Mouse (Mus musculus) limb, embryonic 14.5 days (tissue): ENCODE measurements at regions not wholly inside any gene's neighbourhood (a gene's known extent, or its start where the extent isn't known, plus 50 kb on each side); places are given as distances from the start of the nearest gene placed in this dataset.

Experiments
- ATAC-seq: fragments of 200-750 bp; cut with Nextera tagmentation; 2 replicates; pipeline ENCODE4 v1.8.0; 2017; ENCODE audit warnings: low read depth, moderate number of reproducible peaks, moderate TSS enrichment; ENCODE audit not compliant: low FRiP score
- DNase-seq: peaks from one replicate; pipeline ENCODE4 v3.0.0-alpha.2; 2015; ENCODE audit warnings: low spot score
- H3K27ac ChIP-seq: fragments of 300-500 bp; sonication (generic); replicated peaks from 2 replicates; pipeline ENCODE4 v1.5.1; 2014; ENCODE audit warnings: low read depth, mild to moderate bottlenecking, low read length, moderate library complexity, mixed read lengths
- H3K27me3 ChIP-seq: fragments of 300-500 bp; sonication (generic); 2 replicates; pipeline ENCODE4 v1.6.1; 2014; ENCODE audit warnings: low read length, mixed read lengths; ENCODE audit not compliant: control insufficient read depth, insufficient read depth
- H3K36me3 ChIP-seq: fragments of 300-500 bp; sonication (generic); 2 replicates; pipeline ENCODE4 v1.6.1; 2014; ENCODE audit warnings: mild to moderate bottlenecking, low read length, moderate library complexity, mixed read lengths; ENCODE audit not compliant: control insufficient read depth, insufficient read depth
- H3K4me1 ChIP-seq: fragments of 300-500 bp; sonication (generic); 2 replicates; pipeline ENCODE4 v1.6.1; 2014; ENCODE audit warnings: antibody characterized with exemption, low read length, mixed read lengths; ENCODE audit not compliant: control insufficient read depth, insufficient read depth
- H3K4me2 ChIP-seq: fragments of 300-500 bp; sonication (generic); replicated peaks from 2 replicates; pipeline ENCODE4 v1.6.1; 2014; ENCODE audit warnings: low read depth, mild to moderate bottlenecking, low read length, moderate library complexity; ENCODE audit not compliant: severe bottlenecking
- H3K4me3 ChIP-seq: fragments of 300-500 bp; sonication (generic); replicated peaks from 2 replicates; pipeline ENCODE4 v1.5.1; 2014; ENCODE audit warnings: low read length
- H3K9ac ChIP-seq: fragments of 300-500 bp; sonication (generic); 2 replicates; pipeline ENCODE4 v1.6.1; 2014; ENCODE audit warnings: mild to moderate bottlenecking, low read depth, low read length, moderate library complexity; ENCODE audit not compliant: severe bottlenecking
- H3K9me3 ChIP-seq: fragments of 300-500 bp; sonication (generic); 2 replicates; pipeline ENCODE4 v1.6.1; 2016; ENCODE audit warnings: low read length; ENCODE audit not compliant: control insufficient read depth
- POLR2A ChIP-seq: fragments of 200-500 bp; IDR thresholded peaks from 2 replicates; pipeline ENCODE4 v1.8.0; 2012; ENCODE audit warnings: inconsistent platforms, mild to moderate bottlenecking, moderate library complexity, borderline replicate concordance; ENCODE audit not compliant: insufficient read depth, insufficient read length; ENCODE audit errors: extremely low read depth
- WGBS: fragments of 180-500 bp; shearing (Covaris S2); extraction: QIAGEN DNeasy Blood & Tissue Kit; methylation state at CpG from one replicate; pipeline ENCODE4 v1.1.7; 2014; 5-methylcytosine and 5-hydroxymethylcytosine counted together

DNA sequence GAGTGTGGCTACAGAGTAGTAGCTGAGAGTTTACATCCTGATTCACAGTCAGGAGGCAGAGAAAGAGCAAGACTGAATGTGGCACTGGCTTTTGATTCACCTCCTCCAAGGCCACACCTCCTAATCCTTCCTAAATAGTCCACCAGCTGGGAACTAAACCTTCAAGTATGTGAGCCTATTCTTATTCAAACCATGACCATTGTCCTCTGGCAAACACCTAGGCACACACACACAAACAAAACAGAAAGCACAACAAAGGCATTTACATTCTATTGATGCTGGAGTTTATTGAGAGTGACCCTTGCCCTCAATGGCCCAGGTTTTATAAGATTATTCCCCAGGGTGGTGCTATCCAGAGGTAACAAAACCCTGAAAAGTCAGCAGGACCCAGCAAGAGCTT is 235.4 kb upstream of the Dynlrb2 start:
- Histone ChIP-seq H3K27ac (no peak overlapping the region), H3K27me3 (no peaks in the 10 kb centered on the region), H3K4me2 (no peak overlapping the region), H3K36me3 (no peaks in the 10 kb centered on the region), H3K4me1 (no peaks in the 10 kb centered on the region), H3K9ac (no peak overlapping the region), H3K4me3 (no peak overlapping the region), H3K9me3 (no peaks in the 10 kb centered on the region)
- no peak for TF ChIP-seq POLR2A
- DNase-seq = no peak
- no peak for ATAC-seq

DNA sequence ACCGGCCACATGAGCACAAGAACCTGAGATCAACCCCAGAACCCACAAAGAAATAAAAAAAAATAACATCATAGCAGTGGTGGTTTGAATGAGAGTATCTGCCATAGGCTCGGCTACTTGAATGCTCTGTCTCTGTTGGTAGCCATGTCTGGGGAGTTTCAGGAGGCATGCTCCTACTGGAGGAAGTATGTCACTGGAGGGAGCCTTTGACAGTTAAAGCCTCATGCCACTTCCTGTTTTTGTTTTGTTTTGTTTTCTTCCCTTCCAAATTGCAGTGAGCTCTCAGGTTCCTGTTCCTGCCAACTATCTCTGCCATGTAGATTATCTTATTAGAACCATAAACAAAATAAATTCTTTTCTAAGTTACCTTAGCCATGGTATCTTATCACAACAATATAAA is 236.1 kb upstream of the Dynlrb2 start:
- Histone ChIP-seq H3K9ac (no peak overlapping the region), H3K4me3 (no peak overlapping the region), H3K27ac (no peak overlapping the region), H3K27me3 (no peaks in the 10 kb centered on the region), H3K4me1 (no peaks in the 10 kb centered on the region), H3K9me3 (no peaks in the 10 kb centered on the region), H3K36me3 (no peaks in the 10 kb centered on the region), H3K4me2 (no peak overlapping the region)
- 82% methylated on average over 2 of the region's 2 CpGs for WGBS
- ATAC-seq (no peak), DNase-seq (no peak)
- no peak for TF ChIP-seq POLR2A

DNA sequence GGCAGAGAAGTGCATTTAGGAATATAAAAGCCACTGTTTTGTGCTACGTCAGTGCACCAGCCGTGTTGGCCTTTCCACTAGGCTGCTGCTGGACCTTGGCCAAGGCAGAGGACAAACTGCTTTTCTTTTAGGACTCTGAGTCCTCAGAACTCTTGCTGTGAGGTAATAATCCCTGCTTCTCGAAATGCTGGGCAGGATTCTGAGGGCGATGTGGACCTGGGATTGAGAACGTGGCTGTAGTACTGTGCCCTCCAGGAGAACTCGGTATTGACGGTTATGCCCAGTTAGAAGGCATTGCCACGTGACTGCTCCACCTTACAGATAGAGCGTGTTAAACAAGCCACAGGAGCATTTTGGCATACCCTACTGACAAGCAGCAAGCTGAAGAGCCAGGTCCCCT is 236.6 kb upstream of the Dynlrb2 start:
- WGBS = 64% methylated on average over 9 of the region's 9 CpGs
- no peak overlapping the region for H3K4me2 ChIP-seq

DNA sequence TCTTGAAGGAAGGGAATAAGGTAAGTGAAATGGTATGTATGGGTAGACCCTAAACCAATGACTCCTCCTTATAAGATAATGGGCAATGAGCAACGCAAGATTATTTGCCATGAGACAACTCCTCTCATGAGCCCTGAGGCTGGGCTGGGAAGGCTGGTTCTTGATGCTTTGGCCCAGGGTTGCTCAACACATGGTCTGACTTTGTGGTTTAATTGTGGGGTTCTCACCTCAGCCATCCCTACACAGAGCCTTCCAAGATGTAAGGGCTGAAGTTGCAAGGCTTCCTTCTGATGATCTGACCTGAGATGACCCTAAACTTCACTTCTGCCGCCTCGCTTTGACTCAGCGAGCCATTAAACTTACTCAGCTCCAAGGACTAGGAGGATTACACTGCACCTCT is 237.8 kb upstream of the Dynlrb2 start:
- Histone ChIP-seq H3K4me1 (no peaks in the 10 kb centered on the region), H3K27me3 (no peaks in the 10 kb centered on the region), H3K9ac (no peak overlapping the region), H3K9me3 (no peaks in the 10 kb centered on the region), H3K36me3 (no peaks in the 10 kb centered on the region), H3K4me2 (no peak overlapping the region), H3K27ac (no peak overlapping the region), H3K4me3 (no peak overlapping the region)
- no peak for DNase-seq
- 79% methylated on average over 4 of the region's 4 CpGs for WGBS
- no peak for ATAC-seq
- no peak for TF ChIP-seq POLR2A

More for the DNA sequence above, 236.6 kb upstream of the Dynlrb2 start:
- Histone ChIP-seq H3K27me3 (no peaks in the 10 kb centered on the region), H3K9ac (no peak overlapping the region), H3K9me3 (no peaks in the 10 kb centered on the region), H3K36me3 (no peaks in the 10 kb centered on the region), H3K27ac (no peak overlapping the region), H3K4me3 (no peak overlapping the region), H3K4me1 (no peaks in the 10 kb centered on the region)
- ATAC-seq (no peak), DNase-seq (peak; percentile 31)
- no peak for TF ChIP-seq POLR2A

DNA sequence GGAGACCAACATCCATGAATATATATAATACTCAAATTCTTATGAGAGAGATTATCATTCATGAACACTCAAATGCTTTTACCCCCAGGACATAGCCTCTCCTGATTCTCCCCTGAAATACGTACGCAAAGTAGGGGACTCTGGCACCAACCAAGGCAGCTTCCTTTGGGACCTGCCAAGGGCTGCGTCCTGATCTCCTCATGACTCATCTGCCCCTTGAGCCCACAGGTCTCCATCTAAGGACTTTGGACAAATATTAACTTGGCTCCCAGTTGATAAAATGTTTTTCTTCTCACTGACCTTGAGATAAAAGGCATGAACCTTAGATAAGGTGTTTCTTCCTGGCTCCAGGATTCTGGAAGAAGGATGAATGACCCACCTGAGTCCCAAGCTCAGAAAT is 239.2 kb upstream of the Dynlrb2 start:
- no peaks in the 10 kb centered on the region for H3K27me3 ChIP-seq
- WGBS = 100% methylated on average over 3 of the region's 3 CpGs
- peaks cover 3% of the 10 kb centered on the region; the same call in 1 of the 2 replicates for H3K4me1 ChIP-seq
- no peak overlapping the region for H3K4me3 ChIP-seq
- no peak overlapping the region for H3K4me2 ChIP-seq
- no peaks in the 10 kb centered on the region for H3K9me3 ChIP-seq
- DNase-seq (no peak), ATAC-seq (no peak)
- H3K9ac ChIP-seq = no peak overlapping the region
- H3K36me3 ChIP-seq = no peaks in the 10 kb centered on the region
- no peak overlapping the region for H3K27ac ChIP-seq
- TF ChIP-seq POLR2A = no peak

DNA sequence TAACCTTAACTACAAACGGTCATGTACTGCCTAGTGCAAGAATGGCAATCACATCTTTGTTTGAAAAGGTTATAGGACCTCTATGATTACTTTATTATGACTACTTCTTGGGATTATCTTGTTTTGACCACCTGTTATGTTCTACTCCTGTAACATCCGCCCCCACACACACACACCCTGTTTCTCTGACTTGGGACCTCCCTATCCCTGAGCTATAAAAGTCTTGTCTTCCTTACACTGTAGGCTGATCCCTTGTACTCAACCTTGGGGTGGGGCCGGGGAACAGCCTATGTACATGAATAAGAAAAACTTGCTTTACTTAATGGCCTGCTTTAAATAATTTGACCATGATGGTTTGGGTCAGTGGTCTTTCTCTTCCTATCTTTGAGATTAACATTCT is 240.7 kb upstream of the Dynlrb2 start:
- H3K9me3 ChIP-seq = no peaks in the 10 kb centered on the region
- H3K4me2 ChIP-seq = no peak overlapping the region
- 85% methylated on average over 3 of the region's 3 CpGs for WGBS
- ATAC-seq (no peak), DNase-seq (no peak)
- H3K4me1 ChIP-seq = peaks cover 3% of the 10 kb centered on the region; the same call in 1 of the 2 replicates
- H3K9ac ChIP-seq = no peak overlapping the region
- no peak for TF ChIP-seq POLR2A
- no peak overlapping the region for H3K4me3 ChIP-seq
- no peaks in the 10 kb centered on the region for H3K27me3 ChIP-seq
- H3K27ac ChIP-seq = no peak overlapping the region
- H3K36me3 ChIP-seq = no peaks in the 10 kb centered on the region
